ENCODE assay signal across 22 mouse cellular contexts in the genomic region with DNA sequence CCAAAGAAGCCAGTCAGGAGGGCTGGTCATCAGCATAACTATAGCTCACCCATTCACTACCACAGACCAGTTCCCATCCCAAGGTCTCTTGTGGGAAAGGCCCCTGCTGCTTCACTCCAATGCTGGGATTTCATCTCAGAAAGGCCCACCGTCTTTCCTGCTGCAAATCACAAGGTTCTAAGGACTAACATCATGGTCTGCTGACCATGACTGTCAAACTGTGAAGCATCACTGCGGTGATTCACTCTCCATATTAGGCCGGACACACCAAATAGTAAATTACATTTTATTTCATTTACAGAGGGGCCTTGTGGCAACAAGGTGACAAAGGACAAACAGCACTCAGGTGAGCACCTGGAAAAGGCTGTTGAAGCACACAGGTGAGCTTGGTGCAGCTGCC.
"Had no signal": no experiment of that assay in that cellular context is flagged by ENCODE, and none has a peak within 500 bp of the region (broad histone marks: within the 10 kb centered on the region; RNA-seq: fewer than 3 reads in every experiment).

No protein-coding gene starts in this region.

- ATAC-seq: forebrain, embryonic 13.5 days; forebrain, embryonic 14.5 days; forebrain, embryonic 15.5 days; forebrain, embryonic 16.5 days; forebrain, postnatal 0 days had no signal

- H3K27me3 ChIP-seq: embryonic facial prominence, embryonic 12.5 days; embryonic facial prominence, embryonic 13.5 days; embryonic facial prominence, embryonic 15.5 days; forebrain, embryonic 12.5 days; forebrain, embryonic 13.5 days; forebrain, embryonic 15.5 days had no signal

- DNase-seq: cerebellum, adult 9-11 months; cerebellum, postnatal 10 days; cerebellum, postnatal 14 days; cerebellum, postnatal 25 days; cerebellum, postnatal 36 days; embryo, embryonic 11 days; forebrain, postnatal 0 days; gastrocnemius, adult 2 months; gastrocnemius, postnatal 10 days; gastrocnemius, postnatal 14 days; gastrocnemius, postnatal 25 days; gastrocnemius, postnatal 36 days; heart, adult 18-20 months; heart, adult 2 months had no signal
